Mouse (Mus musculus): ENCODE results near the gene Tmem63a. TPM values are rescaled to one million over a fixed set of nuclear protein-coding genes. Genes with fewer than 3 reads are reported as not detected.

Tmem63a gene
- 3.8 and 9.1 TPM in 2 replicates for polyA plus RNA-seq (2012; rRNA removed)

DNA sequence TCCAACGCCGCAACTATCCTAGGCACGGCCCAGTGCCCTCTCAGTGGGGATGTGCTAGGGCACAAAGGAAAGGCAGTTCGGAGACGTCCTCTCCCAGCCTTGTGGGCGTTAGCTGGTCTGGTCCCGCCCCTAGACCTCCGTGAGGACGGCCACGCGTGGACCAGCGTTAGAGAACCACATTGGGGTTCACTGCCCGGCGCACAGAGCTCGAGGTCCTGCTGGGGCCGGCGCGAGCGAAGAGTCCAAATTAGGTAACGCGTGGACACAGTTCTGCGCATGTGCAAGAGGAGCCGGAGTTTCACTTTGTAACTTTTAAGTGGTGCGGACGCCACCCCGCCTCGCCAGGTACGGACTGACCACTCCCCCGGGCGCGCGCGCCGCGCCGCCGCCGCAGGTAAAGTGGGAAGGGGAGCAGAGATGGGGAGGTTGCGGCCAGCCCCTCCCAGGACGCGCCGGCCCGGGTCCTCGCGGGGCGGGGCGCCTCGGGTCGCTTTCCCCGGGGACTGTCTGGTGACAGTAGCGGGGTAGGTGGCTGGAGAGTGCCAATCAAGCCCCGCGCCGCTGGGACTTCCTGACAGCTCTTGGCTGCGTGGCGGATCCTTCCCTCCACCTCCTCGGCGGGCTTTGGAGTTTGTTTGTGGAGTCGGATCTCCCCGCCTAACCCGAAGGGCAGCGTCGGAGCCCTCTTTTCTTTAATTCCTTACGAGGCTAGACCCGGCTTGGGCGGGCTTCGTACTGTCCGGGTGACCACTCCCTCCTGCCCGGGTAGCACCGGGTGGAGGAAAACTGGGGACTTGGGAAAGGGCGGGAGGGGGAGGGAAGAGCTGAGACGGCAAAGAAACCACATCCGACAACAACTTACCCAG lies at the start of gene Tmem63a:
Gene Tmem63a (plus strand): TSS at position 179 of the 866 bp plus-strand sequence.

DNA sequence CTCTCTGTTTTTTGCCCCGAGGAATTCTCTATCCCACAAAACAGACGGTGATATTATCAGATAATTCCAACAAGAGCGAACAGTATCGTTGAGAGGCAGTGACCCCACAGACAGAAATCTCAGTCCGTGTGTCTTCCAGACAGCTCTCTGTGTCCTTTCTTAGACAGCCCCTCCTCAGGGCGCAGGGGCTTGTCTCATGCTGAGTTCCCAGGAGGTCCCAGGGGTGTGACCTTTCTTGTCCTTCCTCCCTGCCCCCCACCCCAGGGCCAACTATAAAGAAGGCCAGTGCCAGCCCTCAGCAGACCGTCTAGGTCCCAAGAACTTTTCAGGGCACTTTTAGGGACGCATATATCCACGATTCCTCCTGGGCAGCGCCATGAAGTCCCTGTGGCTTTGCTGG lies 49.3 kb upstream of the Tmem63a start, which contains the start of gene Lefty2:
Gene Lefty2 (plus strand): TSS at position 301 of the 400 bp plus-strand sequence.

DNA sequence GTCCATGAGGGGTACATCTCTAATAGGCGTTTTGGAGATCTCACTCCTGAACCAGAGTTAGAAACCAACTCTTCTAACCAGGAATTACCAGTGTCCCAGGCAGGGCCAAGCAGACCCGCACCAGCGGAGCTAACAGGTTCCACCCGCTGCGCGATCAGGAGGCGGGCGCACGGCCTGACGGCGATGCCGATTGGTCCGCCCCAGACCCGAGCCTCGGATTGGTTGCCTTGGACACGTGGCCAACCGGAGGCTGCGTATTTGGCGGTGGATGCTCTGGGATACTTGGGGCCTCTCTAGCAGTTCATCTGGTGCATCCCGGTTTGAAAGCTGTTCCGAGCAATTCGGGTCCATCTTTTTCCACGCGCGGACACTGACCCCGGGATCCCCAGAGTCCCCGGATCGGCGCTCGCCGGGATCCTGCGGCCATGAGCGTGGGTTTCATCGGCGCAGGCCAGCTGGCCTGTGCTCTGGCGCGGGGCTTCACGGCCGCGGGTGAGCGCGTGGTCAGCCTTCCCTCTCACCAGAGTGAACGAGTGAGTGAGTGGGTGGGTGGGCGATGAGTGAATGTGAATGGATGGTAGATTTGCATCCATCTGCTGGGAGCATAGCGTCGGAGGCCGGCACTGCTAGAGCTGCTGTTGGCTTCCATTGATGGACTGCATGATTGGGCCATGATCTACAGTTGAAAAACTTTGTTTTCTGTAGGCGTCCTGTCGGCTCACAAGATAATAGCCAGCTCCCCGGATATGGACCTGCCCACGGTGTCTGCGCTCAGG lies 37.9 kb upstream of the Tmem63a start, which contains the start of gene Pycr2:
Gene Pycr2 (plus strand): TSS at position 255 of the 776 bp plus-strand sequence.

GRCm38 (mm10) chr1:180934467-180935419 lies 7.4 kb upstream of the Tmem63a start, which contains the start of gene Lefty1:
Gene Lefty1 (plus strand): TSS chr1:180935022.

DNA sequence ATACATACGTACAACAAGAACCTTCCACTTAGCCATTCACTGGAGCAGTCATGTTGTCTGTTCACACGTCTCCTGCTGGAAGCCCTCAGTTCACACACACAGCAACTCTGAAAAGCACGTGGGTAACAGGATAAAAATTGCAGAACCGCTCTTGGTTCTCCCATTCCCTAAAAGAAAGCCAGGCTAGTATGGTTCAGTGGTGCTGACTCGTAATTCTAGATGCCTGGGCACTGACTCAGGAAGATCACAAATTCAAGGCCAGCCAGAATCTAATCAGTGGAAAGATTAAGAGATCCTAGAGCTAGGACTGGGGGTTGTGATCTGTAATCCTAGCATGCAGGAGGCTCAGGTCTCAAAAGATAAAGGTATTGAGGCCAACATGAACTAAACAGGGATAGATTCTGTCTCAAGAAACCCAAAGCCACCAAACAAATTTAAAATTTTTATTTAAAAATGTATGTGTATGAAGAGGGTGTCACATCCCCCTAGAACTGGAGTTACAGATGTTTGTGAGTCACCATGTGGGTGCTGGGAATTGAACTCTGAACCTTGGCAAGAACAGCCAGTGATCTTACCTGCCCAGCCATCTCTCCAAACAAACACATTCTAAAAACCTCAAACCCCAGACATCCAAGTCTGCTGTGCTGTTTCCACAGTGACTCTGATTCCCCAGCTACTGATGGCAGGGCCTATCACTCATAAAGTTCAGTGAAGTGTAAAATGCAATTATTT lies 78.8 kb downstream of the Tmem63a start, which contains the start of gene Ephx1:
Gene Ephx1 (minus strand): TSS at position 149 of the 732 bp plus-strand sequence.

Other genes starting within 250 kb of the Tmem63a start
- 0.02 and 0.04 TPM in 2 replicates for gene Mixl1, start 245.3 kb upstream of the Tmem63a start, polyA plus RNA-seq (2012; rRNA removed)
- gene Acbd3, start 216.3 kb upstream of the Tmem63a start, polyA plus RNA-seq (2012; rRNA removed): 30.5 and 31.8 TPM in 2 replicates
- gene H3f3a, start 128.4 kb upstream of the Tmem63a start, polyA plus RNA-seq (2012; rRNA removed): 1,924 and 2,554 TPM in 2 replicates
- 20.2 and 21.8 TPM in 2 replicates for gene Sde2, start 91.2 kb upstream of the Tmem63a start, polyA plus RNA-seq (2012; rRNA removed)
- 0.76 and 1.4 TPM in 2 replicates for gene Lefty2, start 49.2 kb upstream of the Tmem63a start, polyA plus RNA-seq (2012; rRNA removed)
- gene Pycr2, start 38.1 kb upstream of the Tmem63a start, polyA plus RNA-seq (2012; rRNA removed): 46.6 and 48.8 TPM in 2 replicates
- 0.69 and 1.8 TPM in 2 replicates for gene Lefty1, start 7.3 kb upstream of the Tmem63a start, polyA plus RNA-seq (2012; rRNA removed)
- gene Ephx1, start 78.6 kb downstream of the Tmem63a start, polyA plus RNA-seq (2012; rRNA removed): 3.1 and 4.2 TPM in 2 replicates
- gene 9130409I23Rik, start 108.9 kb downstream of the Tmem63a start, polyA plus RNA-seq (2012; rRNA removed): not detected in 2 replicates
- gene Nvl, start 201.9 kb downstream of the Tmem63a start, polyA plus RNA-seq (2012; rRNA removed): 69.6 and 73.7 TPM in 2 replicates
- gene Cnih4, start 202.3 kb downstream of the Tmem63a start, polyA plus RNA-seq (2012; rRNA removed): 25.4 and 31.3 TPM in 2 replicates

Measured in central nervous system, embryonic 14 days (tissue).